Mouse (Mus musculus) layer of hippocampus, adult 9-11 months (tissue): ENCODE measurements around the gene Edc4.
"Not testable (repeated sequence)": the region's sequence is repeated elsewhere in the genome, so short reads cannot be mapped to it uniquely, and the experiment has no call there.

ENCODE experiments used
- DNase-seq: peaks from one replicate; pipeline ENCODE4 v3.0.0; 2022

The Edc4 gene

DNA sequence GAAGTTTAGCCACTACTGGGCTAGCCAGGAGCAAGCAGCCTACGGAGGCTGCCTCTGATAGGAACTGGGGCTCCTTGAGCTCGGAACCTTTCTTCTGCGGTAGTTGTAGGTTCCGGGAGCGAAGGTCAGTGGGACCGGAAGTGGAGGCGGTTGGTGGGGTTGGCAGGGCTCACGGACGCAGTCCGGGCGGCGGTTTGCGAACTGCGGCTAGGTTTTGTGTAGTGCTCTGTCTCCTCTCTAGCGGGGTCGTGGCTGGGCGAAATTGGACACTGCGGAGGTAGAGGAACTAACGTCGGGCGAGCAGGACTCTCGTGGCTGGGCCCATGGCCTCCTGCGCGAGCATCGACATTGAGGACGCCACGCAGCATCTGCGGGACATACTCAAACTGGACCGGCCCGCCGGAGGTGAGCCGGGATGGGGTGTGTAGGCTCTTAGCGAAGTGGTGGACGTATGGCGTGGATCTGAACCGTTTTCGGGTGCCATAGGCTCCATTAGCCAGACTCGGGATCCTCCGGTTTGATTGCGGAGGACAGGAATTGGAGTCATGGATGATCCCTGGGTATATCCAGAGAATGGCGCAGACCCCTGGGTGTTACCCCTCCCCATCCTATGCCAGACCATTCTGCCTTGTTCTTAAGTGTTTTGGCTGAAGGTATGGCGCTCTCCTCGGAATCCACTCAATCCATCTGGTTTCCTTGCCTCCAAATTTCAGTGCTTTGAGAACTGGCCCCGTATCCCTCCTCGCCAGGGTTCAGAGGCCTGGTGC lies at the start of gene Edc4:
Edc4 (plus strand) TSS at position 128 of the 767 bp plus-strand sequence.
- DNase-seq: peak; percentile 72

DNA sequence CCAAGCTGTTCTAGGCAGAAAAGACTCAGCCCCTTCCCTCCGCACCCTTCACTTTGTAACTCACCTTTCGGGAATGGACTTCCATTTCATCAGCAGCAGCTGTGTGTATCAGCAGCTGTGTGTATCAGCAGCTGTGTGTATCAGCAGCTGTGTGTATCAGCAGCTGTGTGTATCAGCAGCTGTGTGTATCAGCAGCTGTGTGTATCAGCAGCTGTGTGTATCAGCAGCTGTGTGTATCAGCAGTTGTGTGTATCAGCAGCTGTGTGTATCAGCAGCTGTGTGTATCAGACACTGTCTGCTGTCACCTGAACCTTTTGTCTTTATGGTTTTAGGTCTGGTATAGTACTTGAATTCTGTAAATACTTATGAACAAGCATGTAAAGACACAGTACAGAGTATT lies 46.9 kb upstream of the Edc4 start:
- not testable (repeated sequence) for DNase-seq

DNA sequence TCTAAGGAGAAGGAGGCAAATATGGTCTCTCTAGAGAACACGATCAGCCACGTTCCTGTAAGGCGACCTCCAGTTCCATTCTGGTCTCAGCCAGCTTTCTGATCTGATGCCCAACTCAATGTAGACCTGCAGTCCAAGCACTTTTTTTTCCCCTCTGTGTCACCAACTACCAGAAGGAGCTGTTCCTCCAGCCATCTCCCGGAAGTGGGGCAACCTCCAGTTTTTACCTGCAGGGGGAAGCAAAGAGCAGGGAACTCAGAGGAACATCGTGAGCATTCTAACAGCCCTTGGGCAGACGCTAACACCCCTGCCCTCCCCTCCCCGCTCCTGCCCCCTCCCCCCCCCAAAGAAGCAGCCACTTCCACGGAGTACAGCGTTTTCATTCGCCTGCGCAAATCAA lies 45.4 kb upstream of the Edc4 start:
- peak; percentile 44 for DNase-seq

DNA sequence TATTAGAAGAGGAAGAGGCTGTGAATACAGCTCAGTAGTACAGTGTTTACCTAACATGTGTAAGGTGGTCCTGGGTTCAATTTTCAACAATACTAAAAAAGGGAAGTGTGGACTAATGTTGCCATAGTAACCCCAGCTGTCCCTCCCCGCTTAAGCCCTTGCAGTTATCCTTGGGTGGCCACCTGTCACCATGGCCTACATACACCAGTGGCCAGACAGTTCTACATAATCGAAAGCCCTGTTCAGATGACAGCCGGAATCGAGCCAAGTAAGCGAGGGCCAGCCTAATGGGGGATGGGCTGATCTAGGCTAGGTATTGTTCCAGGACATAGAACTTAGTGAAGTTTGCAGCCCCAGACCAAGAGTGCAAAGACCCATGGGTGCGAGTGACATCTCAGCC lies 43.7 kb upstream of the Edc4 start:
- DNase-seq: no peak

DNA sequence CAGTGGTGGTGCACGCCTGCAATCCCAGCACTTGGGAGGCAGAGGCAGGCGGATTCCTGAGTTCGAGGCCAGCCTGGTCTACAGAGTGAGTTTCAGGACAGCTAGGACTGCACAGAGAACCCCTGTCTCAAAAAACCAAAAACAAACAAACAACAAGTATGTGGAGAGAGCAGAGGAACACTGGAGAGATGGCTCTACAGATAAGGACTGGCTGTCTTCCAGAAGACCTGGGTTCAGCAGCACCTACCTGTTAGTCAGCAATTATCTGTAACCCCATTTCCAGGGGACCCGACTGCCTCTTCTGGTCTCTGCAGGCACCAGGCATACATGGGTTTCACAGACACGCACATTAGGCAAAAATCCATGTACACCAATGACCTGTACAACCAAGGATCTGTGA lies 41.5 kb upstream of the Edc4 start:
- DNase-seq: no peak

DNA sequence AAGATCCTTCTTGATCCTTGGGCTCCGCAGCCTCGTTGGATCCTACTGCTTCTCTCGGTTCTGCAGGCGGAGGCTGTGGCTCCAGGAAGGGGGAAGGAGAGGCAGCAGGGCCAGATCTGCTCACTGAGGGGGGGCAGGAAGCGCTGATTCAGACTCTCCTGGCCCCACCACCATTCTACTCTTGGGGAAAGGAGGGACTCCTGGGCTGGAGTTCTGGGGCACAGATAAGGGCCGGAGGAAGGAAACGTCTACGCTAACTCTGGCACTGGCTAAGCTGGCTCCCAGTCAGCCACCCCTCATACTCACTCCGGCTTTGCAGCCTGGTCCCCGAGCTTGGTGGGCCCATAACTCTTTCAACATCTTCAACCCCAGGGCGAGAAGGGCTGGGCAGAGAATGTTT lies 34.0 kb upstream of the Edc4 start:
- DNase-seq: no peak

DNA sequence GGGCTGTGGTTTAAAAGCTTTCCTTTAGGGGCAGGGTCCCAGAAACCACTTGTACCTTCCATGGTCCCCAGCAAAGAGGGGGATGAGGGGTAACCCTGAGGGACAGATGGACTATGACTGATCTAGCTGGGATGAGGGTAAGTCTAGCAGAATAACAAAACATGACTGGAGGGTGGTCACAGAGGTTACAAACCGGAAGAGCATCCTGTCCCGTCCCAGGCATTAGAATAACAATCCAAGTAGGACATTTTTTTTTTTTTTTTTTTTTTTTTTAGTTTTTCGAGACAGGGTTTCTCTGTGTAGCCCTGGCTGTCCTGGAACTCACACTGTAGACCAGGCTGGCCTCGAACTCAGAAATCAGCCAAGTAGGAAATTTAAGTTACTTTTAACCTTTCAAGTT lies 30.7 kb upstream of the Edc4 start:
- DNase-seq: no peak

DNA sequence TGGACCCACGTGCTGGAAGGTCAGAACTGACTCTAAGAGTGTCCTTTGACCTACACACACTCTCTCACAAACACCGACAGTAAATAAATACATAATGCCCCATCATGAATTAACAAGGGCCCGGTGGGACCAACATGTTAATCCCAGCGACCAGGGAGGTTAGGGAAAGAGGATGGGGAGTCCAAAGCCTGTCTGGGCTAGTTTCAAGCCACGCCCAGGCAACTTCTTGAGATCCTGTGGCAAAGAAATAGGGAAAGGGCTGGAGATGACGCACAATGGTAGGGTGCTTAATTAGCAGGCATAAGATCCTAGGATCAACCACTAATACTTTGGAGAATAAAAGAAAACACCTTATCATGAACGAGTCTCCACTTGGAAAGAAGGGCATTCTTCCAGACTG lies 30.1 kb upstream of the Edc4 start:
- no peak for DNase-seq

DNA sequence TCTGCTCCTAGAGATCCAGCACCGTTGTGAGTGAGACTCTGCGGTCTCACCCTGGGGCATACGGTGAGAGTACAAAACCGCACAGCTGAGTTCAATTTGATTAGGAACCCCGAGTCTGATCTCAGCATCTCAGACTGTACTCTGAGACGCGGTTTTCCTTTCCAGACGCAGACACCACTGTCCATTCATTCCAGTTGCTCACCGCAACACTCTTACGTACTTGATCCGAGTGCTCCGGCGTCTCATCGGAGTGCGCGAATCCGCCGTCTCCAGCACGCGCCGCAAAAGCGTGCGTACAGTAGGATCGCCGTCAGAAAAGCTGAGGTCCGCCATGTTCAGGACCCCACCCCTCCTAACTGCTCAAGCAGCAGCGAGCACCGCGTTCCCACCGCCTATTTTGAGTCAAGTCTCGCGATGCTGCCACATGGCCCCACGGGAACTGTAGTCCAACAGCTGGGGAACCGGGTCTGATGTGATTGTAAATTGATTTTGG lies 29.0 kb upstream of the Edc4 start:
- peak; percentile 91 for DNase-seq

DNA sequence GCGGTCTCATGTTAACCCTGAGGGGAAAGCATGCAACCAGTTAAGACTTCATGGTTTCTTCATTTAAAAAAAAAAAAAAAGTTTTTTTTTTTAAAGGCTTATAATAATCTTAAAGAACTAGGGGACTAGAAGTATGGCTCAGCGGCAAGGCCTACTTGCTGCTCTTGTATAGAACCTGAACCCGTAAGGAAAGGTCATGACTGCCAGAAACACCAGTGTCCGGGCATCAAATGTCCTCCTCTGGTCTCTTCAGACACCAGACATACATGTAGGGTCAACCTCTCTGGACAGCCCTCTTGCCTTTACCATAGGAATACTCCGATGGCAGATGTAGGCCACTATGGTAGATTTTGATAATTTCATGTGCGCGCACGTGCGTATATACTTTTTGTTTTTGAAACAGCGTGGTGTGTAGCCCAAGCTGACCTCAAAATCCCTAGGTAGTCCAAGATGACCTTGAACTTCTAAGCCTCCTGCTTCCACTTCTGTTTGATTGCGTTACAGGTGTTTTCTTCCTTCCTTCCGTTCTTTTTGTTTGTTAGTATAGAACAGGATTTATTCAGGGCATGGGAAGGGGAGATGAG lies 28.4 kb upstream of the Edc4 start:
- no peak for DNase-seq

DNA sequence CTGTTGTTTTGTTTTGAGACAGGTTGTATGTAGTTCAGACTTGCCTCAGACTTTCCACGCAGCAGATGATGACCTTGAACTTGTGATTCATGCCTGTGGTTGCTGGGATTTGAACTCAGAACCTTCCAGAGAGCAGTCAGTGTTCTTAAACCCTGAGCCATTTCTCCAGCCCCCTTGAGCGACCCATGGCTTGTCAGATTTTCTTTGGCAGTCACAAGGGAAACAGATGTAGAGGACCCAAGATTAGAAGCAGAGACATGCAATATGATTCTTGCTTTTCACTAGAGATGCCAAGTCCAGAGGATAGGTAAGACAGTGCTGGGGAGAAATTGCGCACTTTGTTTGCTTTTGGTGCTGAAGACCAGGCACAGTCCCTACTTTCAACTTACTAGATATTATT lies 27.5 kb upstream of the Edc4 start, which contains the start of gene Cenpt:
Cenpt (minus strand) TSS at position 101 of the 400 bp plus-strand sequence.
- no peak for DNase-seq

DNA sequence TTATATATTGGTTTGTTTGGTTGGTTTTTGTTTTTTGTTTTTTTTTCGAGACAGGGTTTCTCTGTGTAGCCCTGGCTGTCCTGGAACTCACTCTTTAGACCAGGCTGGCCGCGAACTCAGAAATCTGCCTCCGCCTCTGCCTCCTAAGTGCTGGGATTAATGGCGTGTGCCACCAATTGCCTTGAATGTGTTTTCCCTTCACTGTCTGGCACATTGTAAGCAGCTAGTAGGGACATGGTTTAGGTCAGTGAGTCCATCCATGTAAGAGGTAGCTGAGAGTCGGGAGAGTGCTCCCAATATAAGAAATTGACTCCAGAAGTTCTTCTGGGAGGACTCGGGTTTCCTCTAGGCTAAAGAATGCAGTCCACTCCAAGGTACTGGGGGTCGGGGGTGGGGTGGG lies 26.4 kb upstream of the Edc4 start:
- no peak for DNase-seq

DNA sequence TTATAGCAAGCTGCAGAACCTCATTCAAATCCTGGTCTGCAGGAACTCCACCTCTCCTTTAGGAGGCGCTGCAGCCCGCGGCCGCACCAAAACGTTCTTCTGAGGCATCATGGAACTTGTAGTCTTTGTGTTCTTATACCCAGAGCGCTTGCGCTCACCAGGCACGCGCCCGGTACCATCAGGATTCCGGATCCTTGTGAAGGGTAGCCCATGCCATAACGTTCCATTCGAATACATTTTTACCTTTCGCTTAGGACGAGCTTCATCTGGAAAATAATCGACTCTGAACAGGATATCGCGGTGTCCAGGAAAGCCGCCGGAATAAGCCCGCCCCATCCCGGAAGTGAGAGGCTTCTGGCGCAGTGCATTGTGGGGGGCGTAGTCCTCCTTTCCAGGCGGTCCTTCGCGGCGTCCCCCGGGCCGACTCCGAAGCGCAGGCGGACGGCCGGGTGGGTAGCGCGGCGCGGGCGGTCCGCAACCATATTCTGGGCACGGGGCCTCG lies 25.9 kb upstream of the Edc4 start, which contains the start of gene Thap11:
Thap11 (plus strand) TSS at position 418 of the 502 bp plus-strand sequence.
- peak; percentile 89 for DNase-seq

DNA sequence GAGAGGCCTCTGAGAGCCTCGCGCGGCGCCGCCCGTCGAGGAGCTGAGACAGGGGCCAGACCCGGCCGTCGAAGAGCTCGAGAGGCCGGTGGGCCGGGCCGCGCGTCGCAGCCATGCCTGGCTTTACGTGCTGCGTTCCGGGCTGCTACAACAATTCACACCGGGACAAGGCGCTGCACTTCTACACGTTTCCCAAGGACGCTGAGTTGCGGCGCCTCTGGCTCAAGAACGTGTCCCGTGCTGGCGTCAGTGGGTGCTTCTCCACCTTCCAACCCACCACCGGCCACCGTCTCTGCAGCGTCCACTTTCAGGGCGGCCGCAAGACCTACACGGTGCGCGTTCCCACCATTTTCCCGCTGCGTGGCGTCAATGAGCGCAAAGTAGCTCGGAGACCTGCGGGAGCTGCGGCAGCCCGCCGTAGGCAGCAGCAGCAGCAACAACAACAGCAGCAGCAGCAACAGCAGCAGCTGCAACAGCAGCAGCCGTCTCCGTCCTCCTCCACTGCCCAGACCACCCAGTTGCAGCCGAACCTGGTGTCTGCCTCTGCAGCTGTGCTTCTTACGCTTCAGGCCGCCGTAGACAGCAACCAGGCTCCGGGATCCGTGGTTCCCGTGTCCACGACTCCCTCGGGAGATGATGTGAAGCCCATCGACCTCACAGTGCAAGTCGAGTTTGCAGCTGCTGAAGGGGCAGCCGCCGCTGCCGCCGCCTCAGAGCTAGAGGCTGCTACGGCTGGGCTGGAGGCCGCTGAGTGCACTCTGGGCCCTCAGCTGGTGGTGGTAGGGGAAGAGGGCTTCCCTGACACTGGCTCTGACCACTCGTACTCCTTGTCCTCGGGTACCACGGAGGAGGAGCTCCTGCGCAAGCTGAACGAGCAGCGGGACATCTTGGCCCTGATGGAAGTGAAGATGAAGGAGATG lies 25.2 kb upstream of the Edc4 start:
- DNase-seq: peak; percentile 40

DNA sequence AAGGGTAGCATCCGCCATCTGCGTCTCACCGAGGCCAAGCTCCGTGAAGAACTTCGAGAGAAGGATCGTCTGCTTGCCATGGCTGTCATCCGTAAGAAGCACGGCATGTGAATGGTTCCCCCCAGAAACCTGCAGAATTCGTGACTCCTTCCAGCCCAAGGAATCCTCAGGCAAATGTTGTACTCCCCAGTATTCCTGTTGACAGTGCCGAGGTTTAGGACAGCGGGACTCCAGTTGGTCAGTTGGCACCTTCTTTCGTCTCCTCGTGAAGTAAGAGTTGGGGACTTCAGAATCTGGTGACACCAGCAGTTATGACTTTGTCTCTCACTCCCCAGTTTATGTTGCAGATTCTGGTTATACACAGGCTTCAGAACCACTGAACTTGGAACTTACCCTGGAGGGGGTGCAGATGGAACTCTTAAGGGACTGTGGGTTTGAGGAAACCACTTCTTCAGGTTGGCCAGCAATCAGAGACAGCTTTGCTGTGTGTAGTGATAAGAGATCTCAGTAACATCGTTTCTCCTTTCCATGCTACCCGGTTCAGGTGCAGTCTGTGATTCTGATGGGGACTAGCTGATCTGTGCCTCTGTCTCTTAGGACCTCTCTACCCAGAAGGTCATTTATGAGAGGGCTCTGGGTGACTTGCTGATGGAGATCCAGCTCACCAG lies 24.4 kb upstream of the Edc4 start:
- DNase-seq: no peak

DNA sequence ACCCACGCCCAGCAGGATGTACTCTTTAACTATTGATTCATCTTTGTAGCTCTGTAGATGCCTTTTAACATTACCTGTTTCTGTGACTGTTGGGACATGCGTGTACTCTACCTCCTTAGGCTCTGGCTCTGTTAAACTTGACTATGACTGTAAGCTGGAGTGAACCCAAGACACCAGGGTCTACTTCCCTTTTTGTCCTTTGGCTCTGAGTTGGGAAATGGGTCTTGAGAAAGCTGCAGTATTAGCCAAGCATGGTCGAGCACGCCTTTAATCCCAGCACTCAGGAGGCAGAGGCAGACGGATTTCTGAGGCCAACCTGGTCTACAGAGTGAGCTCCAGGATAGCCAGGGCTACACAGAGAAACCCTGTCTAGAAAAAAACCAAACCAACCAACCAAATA lies 22.2 kb upstream of the Edc4 start:
- DNase-seq: no peak

DNA sequence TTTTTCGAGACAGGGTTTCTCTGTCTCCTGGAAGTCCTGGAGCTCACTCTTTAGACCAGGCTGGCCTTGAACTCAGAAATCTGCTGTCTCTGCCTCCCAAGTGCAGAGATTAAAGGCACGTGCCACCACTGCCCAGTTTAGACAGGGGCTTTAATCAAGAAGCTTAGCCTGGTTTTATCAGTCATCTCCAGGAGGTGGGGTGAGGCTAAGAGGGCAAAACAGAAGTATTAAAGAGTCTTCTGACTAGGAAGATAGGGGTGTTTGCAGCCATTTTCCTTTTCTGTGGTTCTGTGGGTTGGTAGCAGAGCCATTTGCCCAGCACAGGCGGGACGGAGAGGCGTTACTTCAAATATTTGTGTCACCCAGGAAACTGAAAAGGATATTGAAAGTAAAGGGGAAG lies 21.4 kb upstream of the Edc4 start:
- no peak for DNase-seq

DNA sequence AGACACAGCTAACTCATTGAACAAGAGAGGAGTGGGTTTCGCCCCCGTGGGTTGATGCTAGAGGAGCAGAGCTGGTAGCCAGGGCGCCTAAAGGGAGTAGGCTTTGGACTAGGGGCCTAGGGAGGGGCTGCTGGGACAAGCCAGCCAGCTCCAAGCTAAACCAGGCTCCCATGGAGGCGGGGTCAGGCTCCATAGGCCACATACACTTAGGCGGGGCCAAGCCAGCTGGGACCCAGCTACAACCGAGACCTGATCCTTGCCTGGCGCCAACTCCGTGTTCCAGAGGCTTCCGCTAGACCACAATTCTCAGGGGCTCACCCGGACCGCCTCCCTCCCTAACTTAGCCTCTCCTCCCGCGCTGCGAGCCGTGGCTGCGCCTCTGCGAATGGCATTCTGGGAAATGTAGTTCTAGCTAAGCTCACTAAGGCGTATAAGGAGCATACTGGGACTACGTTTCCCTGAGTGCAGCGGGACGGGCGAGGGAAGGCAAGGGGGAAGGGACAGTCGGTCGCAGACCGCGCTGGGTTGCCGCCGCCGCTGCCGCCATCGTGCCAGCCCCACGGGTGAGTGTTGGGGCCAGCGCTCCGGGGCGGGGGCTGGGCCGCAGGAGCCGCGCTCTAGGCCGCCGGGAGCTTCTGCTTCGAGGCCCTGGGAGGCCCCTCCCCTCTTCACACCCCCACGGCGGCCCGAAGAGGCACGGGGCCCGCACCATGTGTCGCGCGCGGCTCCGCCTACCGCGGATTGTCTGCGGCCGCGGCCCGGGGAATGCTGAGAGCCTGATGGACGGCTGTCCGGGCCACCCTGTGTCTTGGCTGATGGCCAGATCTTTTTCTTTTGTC lies 20.3 kb upstream of the Edc4 start, which contains the start of gene Nutf2:
Nutf2 (plus strand) TSS at position 438 of the 839 bp plus-strand sequence.
- DNase-seq: peak; percentile 97

DNA sequence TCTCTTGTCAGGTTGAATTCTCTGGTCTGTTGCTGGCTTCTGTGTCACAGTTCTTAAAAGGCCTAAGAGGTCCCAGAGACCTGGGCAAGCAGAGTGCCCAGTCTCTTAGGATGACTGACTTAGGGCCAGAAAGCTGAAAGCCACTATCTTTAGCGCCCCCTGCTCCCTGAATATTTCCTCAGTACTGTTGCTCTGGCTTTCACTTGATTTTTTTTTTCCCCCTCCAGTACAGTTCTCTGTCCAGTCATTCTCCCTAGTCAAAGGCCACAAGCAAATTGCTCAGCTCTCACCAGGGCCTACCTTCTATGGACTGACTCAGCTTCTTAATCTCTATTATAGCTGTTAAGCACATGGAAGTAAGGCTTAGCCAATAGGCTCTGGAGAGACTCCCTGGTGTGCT lies 18.7 kb upstream of the Edc4 start:
- DNase-seq: no peak

DNA sequence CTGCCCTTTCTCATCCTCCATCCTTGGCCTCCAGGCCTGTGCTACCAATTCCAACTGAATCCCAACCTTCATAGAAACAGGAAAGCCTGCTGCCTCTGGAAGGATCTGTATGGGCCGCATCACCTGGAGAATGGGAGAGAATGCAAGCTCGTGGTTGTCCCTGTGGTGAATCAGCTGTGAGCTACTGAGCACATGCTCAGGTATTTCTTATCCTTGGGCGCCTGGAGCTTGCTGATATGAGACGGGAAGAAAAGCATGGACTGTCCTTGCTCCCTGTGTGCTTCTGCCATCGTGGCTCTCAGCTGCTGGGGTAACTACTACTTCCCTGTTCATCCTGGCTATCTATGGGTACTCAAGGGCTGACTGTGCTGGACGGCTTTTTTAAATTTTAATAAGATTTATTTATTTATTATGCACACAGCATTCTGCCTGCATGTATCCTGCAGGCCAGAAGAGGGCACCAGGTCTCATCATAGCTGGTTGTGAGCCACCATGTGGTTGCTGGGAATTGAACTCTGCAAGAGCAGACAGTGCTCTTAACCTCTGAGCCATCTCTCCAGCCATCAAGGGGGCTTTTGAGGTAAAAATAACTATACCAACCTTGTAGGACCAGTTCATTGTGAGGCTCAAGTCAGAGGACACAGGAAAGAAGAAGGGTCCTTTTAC lies 14.2 kb upstream of the Edc4 start:
- no peak for DNase-seq

DNA sequence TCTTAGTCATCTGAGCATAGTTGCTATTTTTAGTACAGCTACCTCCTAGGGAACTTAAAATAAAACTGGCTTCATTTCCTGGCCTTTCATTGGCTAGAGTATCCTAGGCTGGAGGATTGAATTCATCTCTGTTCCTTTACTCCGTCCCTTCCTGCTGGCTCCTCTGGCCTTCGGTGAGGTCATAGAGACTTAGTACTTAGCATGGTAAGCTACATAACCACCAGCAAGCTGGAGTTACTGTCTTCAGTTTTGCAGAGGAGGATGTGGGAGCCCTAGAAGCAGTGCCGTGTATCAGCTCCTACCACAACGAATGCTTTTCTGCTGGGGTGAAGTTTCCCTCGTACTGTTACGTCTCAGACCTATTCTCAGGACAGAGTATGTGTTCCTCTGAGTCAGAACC lies 6.4 kb upstream of the Edc4 start:
- no peak for DNase-seq
